Mouse (Mus musculus): ENCODE results near the gene Sohlh2. TPM values are rescaled to one million over a fixed set of nuclear protein-coding genes. Genes with fewer than 3 reads are reported as not detected.

The Sohlh2 gene
- total and polyA plus RNA-seq, 3 experiments: not detected

DNA sequence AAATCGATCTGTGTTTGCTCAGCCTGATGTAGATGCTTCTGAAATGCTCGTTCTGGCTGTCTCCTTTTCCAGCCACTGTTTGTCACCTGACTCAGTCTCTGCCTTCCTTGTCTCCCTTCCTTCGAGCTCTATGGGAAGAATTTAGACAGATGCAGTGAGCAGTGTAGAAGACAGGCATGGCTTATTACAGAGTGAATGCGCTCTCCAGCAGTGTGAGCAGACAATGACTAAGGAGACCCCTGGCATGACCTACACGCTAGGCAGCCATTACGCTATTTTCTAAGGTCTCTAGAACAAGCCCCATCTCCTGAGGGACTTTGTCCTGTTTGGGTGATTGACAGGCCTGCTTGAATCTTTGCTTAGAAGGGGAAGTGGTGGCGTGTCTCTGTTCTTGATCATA lies 20.7 kb upstream of the Sohlh2 start:
- no peak for DNase-seq (ENCODE audit: extremely low read depth)
- Histone ChIP-seq H3K27ac (ENCODE audit: insufficient read depth, low read depth) (no peak overlapping the region), H3K27me3 (replicated peaks) (no peaks in the 10 kb centered on the region), H3K4me2 (ENCODE audit: insufficient read depth, low read depth, poor library complexity, severe bottlenecking) (no peak overlapping the region), H3K4me1 (ENCODE audit: control insufficient read depth in 1 of 2, insufficient read depth in 2 of 2) (no peaks in the 10 kb centered on the region), H3K4me3 (replicated peaks in 1 of 3; ENCODE audit: low read depth in 2 of 3, low read length in 2 of 3, poor library complexity in 1 of 3) (no peak overlapping the region), H3K36me3 (replicated peaks in 1 of 2; ENCODE audit: control insufficient read depth in 1 of 2, insufficient read depth in 1 of 2, low read length in 1 of 2) (no peaks in the 10 kb centered on the region), H3K79me2 (replicated peaks; ENCODE audit: control insufficient read depth, extremely low read depth, insufficient read depth, poor library complexity, severe bottlenecking) (no peaks in the 10 kb centered on the region), H3K9me3 (replicated peaks; ENCODE audit: low read length) (no peaks in the 10 kb centered on the region), H3K9ac (ENCODE audit: insufficient read depth, low read depth) (no peak overlapping the region)
- no peak for TF ChIP-seq GABPA (IDR thresholded peaks at IDR 0.05; ENCODE audit: insufficient replicate concordance, low read depth, low read length)
- dilution Hi-C loops (cut with MboI; ENCODE audit: extremely low pct_ligation_motif_present, extremely low pct_unique_long_range_greater_than_20kb, low sequenced_read_pairs) (no loop called here), in situ Hi-C loops (cut with MboI; ENCODE audit: low pct_ligation_motif_present, low pct_unique_long_range_greater_than_20kb, low sequenced_read_pairs) (loop anchor here (25.0 kb wide), 1 partner anchor 176 kb away; no protein-coding TSS in a partner anchor)

DNA sequence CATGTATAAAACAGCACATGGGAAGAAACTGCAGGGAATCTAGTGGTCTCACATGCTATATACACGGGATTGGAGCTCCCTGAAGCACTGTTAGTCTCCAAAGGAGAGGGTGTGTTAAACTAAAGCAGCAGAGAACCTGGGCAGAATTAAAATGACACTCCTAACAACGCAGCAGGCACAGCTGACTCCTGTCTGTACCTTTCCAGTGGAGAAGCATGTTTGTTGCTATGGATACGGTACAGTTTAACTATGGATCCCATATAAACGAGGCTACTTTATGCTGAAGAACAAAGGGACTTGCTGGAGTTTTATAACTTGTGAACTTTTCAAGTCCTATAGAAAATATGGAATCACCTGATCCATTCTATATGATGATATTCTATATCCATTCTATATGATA lies 18.3 kb upstream of the Sohlh2 start:
- H3K4me1 ChIP-seq (ENCODE audit: control insufficient read depth in 1 of 2, insufficient read depth in 2 of 2): no peaks in the 10 kb centered on the region
- H3K9me3 ChIP-seq (replicated peaks; ENCODE audit: low read length): no peaks in the 10 kb centered on the region
- H3K4me2 ChIP-seq (ENCODE audit: insufficient read depth, low read depth, poor library complexity, severe bottlenecking): no peak overlapping the region
- no peaks in the 10 kb centered on the region for H3K36me3 ChIP-seq (replicated peaks in 1 of 2; ENCODE audit: control insufficient read depth in 1 of 2, insufficient read depth in 1 of 2, low read length in 1 of 2)
- DNase-seq (ENCODE audit: extremely low read depth): no peak
- in situ Hi-C loops (cut with MboI; ENCODE audit: low pct_ligation_motif_present, low pct_unique_long_range_greater_than_20kb, low sequenced_read_pairs): loop anchor here (25.0 kb wide), 1 partner anchor 174 kb away; no protein-coding TSS in a partner anchor
- H3K27me3 ChIP-seq (replicated peaks): no peaks in the 10 kb centered on the region
- H3K79me2 ChIP-seq (replicated peaks; ENCODE audit: control insufficient read depth, extremely low read depth, insufficient read depth, poor library complexity, severe bottlenecking): no peaks in the 10 kb centered on the region
- H3K4me3 ChIP-seq (replicated peaks in 1 of 3; ENCODE audit: low read depth in 2 of 3, low read length in 2 of 3, poor library complexity in 1 of 3): no peak overlapping the region
- no peak overlapping the region for H3K9ac ChIP-seq (ENCODE audit: insufficient read depth, low read depth)
- dilution Hi-C loops (cut with MboI; ENCODE audit: extremely low pct_ligation_motif_present, extremely low pct_unique_long_range_greater_than_20kb, low sequenced_read_pairs): no loop called here
- no peak for TF ChIP-seq MEF2A (IDR thresholded peaks at IDR 0.05; ENCODE audit: borderline replicate concordance, low read depth, low read length)
- TF ChIP-seq USF2 (conservative IDR thresholded peaks at IDR 0.05; ENCODE audit: low read depth, low read length): no peak
- no peak for TF ChIP-seq MYC (IDR thresholded peaks at IDR 0.05; ENCODE audit: low read depth, low read length)
- no peak for TF ChIP-seq CHD1 (IDR thresholded peaks at IDR 0.05; ENCODE audit: low read depth, low read length)
- no peak overlapping the region for H3K27ac ChIP-seq (ENCODE audit: insufficient read depth, low read depth)

GRCm38 (mm10) chr3:55172478-55172877 lies 9.3 kb upstream of the Sohlh2 start:
- Histone ChIP-seq H3K27me3 (replicated peaks) (no peaks in the 10 kb centered on the region), H3K27ac (ENCODE audit: insufficient read depth, low read depth) (no peak overlapping the region), H3K36me3 (replicated peaks in 1 of 2; ENCODE audit: control insufficient read depth in 1 of 2, insufficient read depth in 1 of 2, low read length in 1 of 2) (no peaks in the 10 kb centered on the region), H3K9ac (ENCODE audit: insufficient read depth, low read depth) (no peak overlapping the region), H3K4me1 (ENCODE audit: control insufficient read depth in 1 of 2, insufficient read depth in 2 of 2) (no peaks in the 10 kb centered on the region), H3K4me2 (ENCODE audit: insufficient read depth, low read depth, poor library complexity, severe bottlenecking) (no peak overlapping the region), H3K79me2 (replicated peaks; ENCODE audit: control insufficient read depth, extremely low read depth, insufficient read depth, poor library complexity, severe bottlenecking) (no peaks in the 10 kb centered on the region), H3K4me3 (replicated peaks in 1 of 3; ENCODE audit: low read depth in 2 of 3, low read length in 2 of 3, poor library complexity in 1 of 3) (no peak overlapping the region), H3K9me3 (replicated peaks; ENCODE audit: low read length) (no peaks in the 10 kb centered on the region)
- dilution Hi-C loops (cut with MboI; ENCODE audit: extremely low pct_ligation_motif_present, extremely low pct_unique_long_range_greater_than_20kb, low sequenced_read_pairs) (no loop called here), in situ Hi-C loops (cut with MboI; ENCODE audit: low pct_ligation_motif_present, low pct_unique_long_range_greater_than_20kb, low sequenced_read_pairs) (loop anchor here (25.0 kb wide), 1 partner anchor 165 kb away; no protein-coding TSS in a partner anchor)
- DNase-seq (ENCODE audit: extremely low read depth): no peak
- no peak for TF ChIP-seq BHLHE40 (IDR thresholded peaks at IDR 0.05; ENCODE audit: low read depth, low read length)
- no peak for TF ChIP-seq MEF2A (IDR thresholded peaks at IDR 0.05; ENCODE audit: borderline replicate concordance, low read depth, low read length)
- TF ChIP-seq POLR2AphosphoS2 (IDR thresholded peaks at IDR 0.05; ENCODE audit: low read depth, low read length): no peak
- no peak for TF ChIP-seq NRF1 (IDR thresholded peaks at IDR 0.05; ENCODE audit: low read depth, low read length)
- TF ChIP-seq PAX5 (IDR thresholded peaks at IDR 0.05; ENCODE audit: low read length): no peak
- no peak for TF ChIP-seq MXI1 (IDR thresholded peaks at IDR 0.05; ENCODE audit: low read depth, low read length)
- TF ChIP-seq SMC3 (IDR thresholded peaks at IDR 0.05; ENCODE audit: low read depth, low read length): no peak
- TF ChIP-seq MAZ (IDR thresholded peaks at IDR 0.05; ENCODE audit: low read depth, low read length): no peak
- TF ChIP-seq GABPA (IDR thresholded peaks at IDR 0.05; ENCODE audit: insufficient replicate concordance, low read depth, low read length): no peak
- no peak for TF ChIP-seq ZNF384 (IDR thresholded peaks at IDR 0.05; ENCODE audit: low read depth, low read length)
- no peak for TF ChIP-seq ETS1 (conservative IDR thresholded peaks at IDR 0.05; ENCODE audit: low read depth, low read length)
- TF ChIP-seq IRF4 (IDR thresholded peaks at IDR 0.05; ENCODE audit: low read depth, low read length): no peak

Data from CH12.LX (cell line).